Mouse (Mus musculus): ENCODE data around the gene Gnb1. TPM values are rescaled to one million over a fixed set of nuclear protein-coding genes. Genes with fewer than 3 reads are reported as not detected.

The Gnb1 gene
- total RNA-seq, 4 experiments from 2014 or later: 790 to 898 (median 858) TPM

- no peak for DNase-seq (ENCODE audit: low spot score in 2 of 2)
These were observed 83.8 kb downstream of the Gnb1 start for GRCm38 (mm10) chr4:155574931-155575330.

- no peak for DNase-seq (ENCODE audit: low spot score in 2 of 2)
These were observed 84.4 kb downstream of the Gnb1 start for GRCm38 (mm10) chr4:155575521-155575920.

GRCm38 (mm10) chr4:155577132-155577531, 86.0 kb downstream of the Gnb1 start:
- no peak for DNase-seq (ENCODE audit: low spot score in 2 of 2)

- DNase-seq (ENCODE audit: low spot score in 2 of 2): no peak
These were observed 86.6 kb downstream of the Gnb1 start for GRCm38 (mm10) chr4:155577741-155578140.

GRCm38 (mm10) chr4:155578336-155579125, 87.4 kb downstream of the Gnb1 start:
- DNase-seq (ENCODE audit: low spot score in 2 of 2): no peak

GRCm38 (mm10) chr4:155580420-155580819, 89.3 kb downstream of the Gnb1 start:
- DNase-seq (ENCODE audit: low spot score in 2 of 2): peak in 1 of 2 experiments; percentile 29

- no peak for DNase-seq (ENCODE audit: low spot score in 2 of 2)
These were observed 91.2 kb downstream of the Gnb1 start for GRCm38 (mm10) chr4:155582279-155582905.

GRCm38 (mm10) chr4:155589356-155589755, 98.2 kb downstream of the Gnb1 start:
- DNase-seq (ENCODE audit: low spot score in 2 of 2): no peak

- DNase-seq (ENCODE audit: low spot score in 2 of 2): no peak
These were observed 100.0 kb downstream of the Gnb1 start for GRCm38 (mm10) chr4:155591012-155591719.

GRCm38 (mm10) chr4:155593780-155594179, 102.6 kb downstream of the Gnb1 start:
- no peak for DNase-seq (ENCODE audit: low spot score in 2 of 2)

- no peak for DNase-seq (ENCODE audit: low spot score in 2 of 2)
These were observed 104.6 kb downstream of the Gnb1 start for GRCm38 (mm10) chr4:155595777-155596176.

- no peak for DNase-seq (ENCODE audit: low spot score in 2 of 2)
These were observed 105.4 kb downstream of the Gnb1 start for GRCm38 (mm10) chr4:155596606-155597005.

- DNase-seq (ENCODE audit: low spot score in 2 of 2): no peak
These were observed 107.4 kb downstream of the Gnb1 start for GRCm38 (mm10) chr4:155598536-155598935.

GRCm38 (mm10) chr4:155599901-155600825, 109.0 kb downstream of the Gnb1 start:
- DNase-seq (ENCODE audit: low spot score in 2 of 2): no peak

- DNase-seq (ENCODE audit: low spot score in 2 of 2): peak; percentile 89 to 98
These were observed 110.2 kb downstream of the Gnb1 start, which contains the start of gene Slc35e2 for GRCm38 (mm10) chr4:155601091-155601996. TSS of gene Slc35e2 (plus strand) at chr4:155601416.

- DNase-seq (ENCODE audit: low spot score in 2 of 2): no peak
These were observed 110.9 kb downstream of the Gnb1 start for GRCm38 (mm10) chr4:155601997-155602456.

GRCm38 (mm10) chr4:155602753-155603152, 111.6 kb downstream of the Gnb1 start:
- DNase-seq (ENCODE audit: low spot score in 2 of 2): no peak

- no peak for DNase-seq (ENCODE audit: low spot score in 2 of 2)
These were observed 112.6 kb downstream of the Gnb1 start for GRCm38 (mm10) chr4:155603801-155604200.

- no peak for DNase-seq (ENCODE audit: low spot score in 2 of 2)
These were observed 114.0 kb downstream of the Gnb1 start for GRCm38 (mm10) chr4:155605132-155605531.

- no peak for DNase-seq (ENCODE audit: low spot score in 2 of 2)
These were observed 115.7 kb downstream of the Gnb1 start for GRCm38 (mm10) chr4:155606825-155607224.

Data from left cerebral cortex, adult 8-10 months (tissue).